Mouse (Mus musculus) kidney, embryonic 16.5 days (tissue): ENCODE data around the gene Maml3. TPM values are rescaled to one million over a fixed set of nuclear protein-coding genes. Genes with fewer than 3 reads are reported as not detected.
A peak's percentile ranks its signal among the peaks of the same experiment; 100 is the strongest.

Experiments used
- ATAC-seq: fragments of 200-750 bp; cut with Nextera tagmentation; 2 replicates; pipeline ENCODE4 v1.8.0; 2017; ENCODE audit warnings: moderate TSS enrichment; ENCODE audit not compliant: low FRiP score, low TSS enrichment
- H3K27ac ChIP-seq: fragments of 300-500 bp; sonication (generic); 2 replicates; pipeline ENCODE4 v1.5.1; 2014; ENCODE audit warnings: low read length
- H3K27me3 ChIP-seq: fragments of 300-500 bp; sonication (generic); 2 replicates; pipeline ENCODE4 v1.6.1; 2014; ENCODE audit warnings: low read length, control low read depth, mixed read lengths; ENCODE audit not compliant: insufficient read depth
- H3K36me3 ChIP-seq: fragments of 300-500 bp; sonication (generic); 2 replicates; pipeline ENCODE4 v1.6.1; 2014; ENCODE audit warnings: low read length, control low read depth, mixed read lengths; ENCODE audit not compliant: insufficient read depth
- H3K4me1 ChIP-seq: fragments of 300-500 bp; sonication (generic); 2 replicates; pipeline ENCODE4 v1.6.1; 2014; ENCODE audit warnings: low read length, control low read depth, mixed read lengths; ENCODE audit not compliant: insufficient read depth
- H3K4me2 ChIP-seq: fragments of 300-500 bp; sonication (generic); replicated peaks from 2 replicates; pipeline ENCODE4 v1.6.1; 2014; ENCODE audit warnings: low read depth, low read length
- H3K4me3 ChIP-seq: fragments of 300-500 bp; sonication (generic); 2 replicates; pipeline ENCODE4 v1.5.1; 2014; ENCODE audit warnings: mild to moderate bottlenecking, low read length
- H3K9ac ChIP-seq: fragments of 300-500 bp; sonication (generic); replicated peaks from 2 replicates; pipeline ENCODE4 v1.6.1; 2014; ENCODE audit warnings: low read length
- H3K9me3 ChIP-seq: fragments of 300-500 bp; sonication (generic); 2 replicates; pipeline ENCODE4 v1.6.1; 2016; ENCODE audit warnings: low read length, control low read depth
- WGBS: fragments of 180-500 bp; shearing (Covaris S2); extraction: QIAGEN DNeasy Blood & Tissue Kit; methylation state at CpG from one replicate; pipeline ENCODE4 v1.1.7; 2014; 5-methylcytosine and 5-hydroxymethylcytosine counted together
- polyA plus RNA-seq: library from polyadenylated mRNA; unstranded; fragments of >200 nt; fragmentation: Nextera tagmentation; extraction: Ambion mirVana; gene quantifications from 2 replicates; pipeline ENCODE4 v1.2.1, GENCODE M21; 2015

Gene Maml3
- polyA plus RNA-seq, 1 experiment from 2014 or later: 6.7 TPM

GRCm38 (mm10) chr3:51764175-51764574, 340.7 kb downstream of the Maml3 start:
- no peaks in the 10 kb centered on the region for H3K27me3 ChIP-seq
- no peak overlapping the region for H3K4me3 ChIP-seq
- H3K9me3 ChIP-seq: no peaks in the 10 kb centered on the region
- no peak for ATAC-seq
- H3K4me1 ChIP-seq: peaks cover 4% of the 10 kb centered on the region; the same call in 1 of the 2 replicates
- WGBS: 93% methylated on average over 3 of the region's 3 CpGs
- H3K36me3 ChIP-seq: no peaks in the 10 kb centered on the region
- no peak overlapping the region for H3K9ac ChIP-seq
- H3K27ac ChIP-seq: no peak overlapping the region
- H3K4me2 ChIP-seq: no peak overlapping the region

GRCm38 (mm10) chr3:51762900-51763299, 342.0 kb downstream of the Maml3 start:
- Histone ChIP-seq H3K4me2 (no peak overlapping the region), H3K27me3 (no peaks in the 10 kb centered on the region), H3K4me3 (no peak overlapping the region), H3K4me1 (peaks cover 4% of the 10 kb centered on the region; the same call in 1 of the 2 replicates), H3K27ac (no peak overlapping the region), H3K9me3 (no peaks in the 10 kb centered on the region), H3K9ac (no peak overlapping the region), H3K36me3 (no peaks in the 10 kb centered on the region)
- WGBS: 89% methylated on average over 10 of the region's 10 CpGs
- ATAC-seq: no peak

- Histone ChIP-seq H3K4me3 (no peak overlapping the region), H3K36me3 (no peaks in the 10 kb centered on the region), H3K4me1 (peaks cover 4% of the 10 kb centered on the region; the same call in 1 of the 2 replicates), H3K9ac (no peak overlapping the region), H3K27me3 (no peaks in the 10 kb centered on the region), H3K27ac (no peak overlapping the region), H3K9me3 (no peaks in the 10 kb centered on the region; the same call in 1 of the 2 replicates), H3K4me2 (no peak overlapping the region)
- 51% methylated on average over 3 of the region's 3 CpGs for WGBS
- no peak for ATAC-seq
Measured at GRCm38 (mm10) chr3:51759534-51759933, 345.3 kb downstream of the Maml3 start.

GRCm38 (mm10) chr3:51757032-51757431, 347.8 kb downstream of the Maml3 start:
- H3K9me3 ChIP-seq: no peaks in the 10 kb centered on the region; the same call in 1 of the 2 replicates
- WGBS: 98% methylated on average over 5 of the region's 5 CpGs

GRCm38 (mm10) chr3:51756283-51756682, 348.6 kb downstream of the Maml3 start:
- H3K27ac ChIP-seq: no peak overlapping the region
- no peak overlapping the region for H3K9ac ChIP-seq
- no peak overlapping the region for H3K4me2 ChIP-seq
- no peak overlapping the region for H3K4me3 ChIP-seq
- no peak for ATAC-seq
- H3K4me1 ChIP-seq: peaks cover 14% of the 10 kb centered on the region; the same call in 1 of the 2 replicates
- no peaks in the 10 kb centered on the region for H3K36me3 ChIP-seq
- no peaks in the 10 kb centered on the region; the same call in 1 of the 2 replicates for H3K9me3 ChIP-seq
- no peaks in the 10 kb centered on the region for H3K27me3 ChIP-seq
- 63% methylated on average over 5 of the region's 5 CpGs for WGBS

More at GRCm38 (mm10) chr3:51757032-51757431, 347.8 kb downstream of the Maml3 start:
- H3K9ac ChIP-seq: no peak overlapping the region
- H3K36me3 ChIP-seq: no peaks in the 10 kb centered on the region
- no peak overlapping the region for H3K4me3 ChIP-seq
- H3K4me1 ChIP-seq: peaks cover 9% of the 10 kb centered on the region; the same call in 1 of the 2 replicates
- H3K27ac ChIP-seq: no peak overlapping the region
- H3K4me2 ChIP-seq: no peak overlapping the region
- no peak for ATAC-seq
- H3K27me3 ChIP-seq: no peaks in the 10 kb centered on the region

GRCm38 (mm10) chr3:51753262-51753661, 351.6 kb downstream of the Maml3 start:
- Histone ChIP-seq H3K9me3 (no peaks in the 10 kb centered on the region; the same call in 1 of the 2 replicates), H3K27me3 (no peaks in the 10 kb centered on the region), H3K36me3 (no peaks in the 10 kb centered on the region), H3K4me2 (no peak overlapping the region), H3K4me3 (no peak overlapping the region), H3K27ac (no peak overlapping the region), H3K4me1 (peaks cover 35% of the 10 kb centered on the region), H3K9ac (no peak overlapping the region)
- 54% methylated on average over 5 of the region's 5 CpGs for WGBS
- ATAC-seq: no peak

GRCm38 (mm10) chr3:51751440-51751839, 353.4 kb downstream of the Maml3 start:
- H3K9me3 ChIP-seq: no peaks in the 10 kb centered on the region
- peaks cover 35% of the 10 kb centered on the region for H3K4me1 ChIP-seq
- 82% methylated on average over 12 of the region's 12 CpGs for WGBS
- no peaks in the 10 kb centered on the region for H3K27me3 ChIP-seq
- no peak overlapping the region for H3K4me2 ChIP-seq
- H3K4me3 ChIP-seq: no peak overlapping the region
- H3K36me3 ChIP-seq: no peaks in the 10 kb centered on the region
- H3K9ac ChIP-seq: no peak overlapping the region
- no peak for ATAC-seq
- peak overlapping the region; percentile 20 for H3K27ac ChIP-seq

- Histone ChIP-seq H3K4me1 (peaks cover 31% of the 10 kb centered on the region), H3K4me3 (no peak overlapping the region), H3K36me3 (no peaks in the 10 kb centered on the region), H3K27ac (peak overlapping the region; percentile 90), H3K9me3 (no peaks in the 10 kb centered on the region), H3K9ac (peak overlapping the region; percentile 49), H3K27me3 (no peaks in the 10 kb centered on the region), H3K4me2 (0 out of 2 replicates have a peak overlapping the region, but pooled peaks have one; percentile 18)
- 16% methylated on average over 8 of the region's 8 CpGs for WGBS
- ATAC-seq: peak; percentile 67
Measured at GRCm38 (mm10) chr3:51749812-51750481, 354.9 kb downstream of the Maml3 start.

- H3K27ac ChIP-seq: peak overlapping the region; percentile 90
- H3K4me2 ChIP-seq: no peak overlapping the region
- H3K36me3 ChIP-seq: no peaks in the 10 kb centered on the region
- 23% methylated on average over 7 of the region's 7 CpGs for WGBS
- ATAC-seq: no peak
- no peaks in the 10 kb centered on the region for H3K9me3 ChIP-seq
- no peaks in the 10 kb centered on the region for H3K27me3 ChIP-seq
- peak overlapping the region; percentile 49 for H3K9ac ChIP-seq
- H3K4me3 ChIP-seq: no peak overlapping the region
- H3K4me1 ChIP-seq: peaks cover 36% of the 10 kb centered on the region
Measured at GRCm38 (mm10) chr3:51749421-51749811, 355.5 kb downstream of the Maml3 start.
